Mouse (Mus musculus): Measurements from ENCODE around the gene Fsd1. TPM values are rescaled to one million over a fixed set of nuclear protein-coding genes. Genes with fewer than 3 reads are reported as not detected.

Gene Fsd1
- polyA plus RNA-seq, 1 experiment from 2014 or later, result 0.22 TPM

DNA sequence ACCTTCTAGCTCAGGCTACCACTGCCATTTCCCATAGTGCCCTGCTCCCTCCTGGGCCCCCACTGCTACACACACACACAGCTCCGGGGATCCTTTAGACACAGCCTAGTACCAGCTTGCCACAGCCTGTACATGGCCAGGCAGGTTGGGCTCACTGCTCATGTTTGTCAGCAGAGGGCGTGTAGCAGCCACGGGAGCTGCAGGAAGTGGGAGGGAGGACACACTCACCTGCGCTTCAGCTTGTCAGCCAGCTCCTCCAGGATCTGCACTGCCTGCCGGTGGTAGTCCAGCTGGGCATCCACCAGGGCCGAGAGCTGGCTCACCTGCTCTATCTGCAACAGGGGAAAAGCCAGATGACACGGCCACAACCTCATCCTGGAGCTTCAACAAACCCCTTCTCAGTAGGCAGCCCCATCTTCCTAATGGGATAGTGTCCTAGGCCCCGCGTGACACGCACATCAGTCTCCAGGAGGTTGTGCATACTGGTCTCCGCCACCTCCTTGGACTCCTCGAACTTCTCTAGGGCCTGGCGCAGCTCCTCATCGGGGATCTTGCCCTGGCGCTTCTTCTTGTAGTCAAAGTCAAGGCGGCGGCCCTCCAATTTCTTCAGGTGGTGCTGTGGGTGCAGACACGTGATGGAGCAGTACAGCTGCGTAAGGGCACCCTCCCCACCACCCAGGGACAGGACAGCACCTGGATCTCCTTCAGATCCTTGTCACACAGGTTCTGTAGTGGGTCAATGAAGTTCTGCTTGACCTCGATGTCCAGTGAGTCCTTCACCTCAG lies 32.2 kb downstream of the Fsd1 start:
- Histone ChIP-seq H3K9me3 (replicated peaks; ENCODE audit: control insufficient read depth, low read length) (no peaks in the 10 kb centered on the region), H3K27me3 (ENCODE audit: control insufficient read depth, insufficient read depth, low read depth, low read length) (no peaks in the 10 kb centered on the region), H3K36me3 (ENCODE audit: control insufficient read depth, insufficient read depth) (peaks cover 33% of the 10 kb centered on the region), H3K4me1 (ENCODE audit: control insufficient read depth, low read depth, low read length) (peaks cover 12% of the 10 kb centered on the region), H3K9ac (ENCODE audit: low read depth, low read length) (no peak overlapping the region), H3K4me3 (ENCODE audit: low read depth, low read length) (no peak overlapping the region), H3K4me2 (ENCODE audit: low read depth, low read length) (no peak overlapping the region), H3K27ac (ENCODE audit: low read length) (no peak overlapping the region)
- 69% methylated on average over 20 of the region's 20 CpGs for WGBS (ENCODE audit: insufficient replicate concordance)
- no peak for ATAC-seq (ENCODE audit: low read depth)

DNA sequence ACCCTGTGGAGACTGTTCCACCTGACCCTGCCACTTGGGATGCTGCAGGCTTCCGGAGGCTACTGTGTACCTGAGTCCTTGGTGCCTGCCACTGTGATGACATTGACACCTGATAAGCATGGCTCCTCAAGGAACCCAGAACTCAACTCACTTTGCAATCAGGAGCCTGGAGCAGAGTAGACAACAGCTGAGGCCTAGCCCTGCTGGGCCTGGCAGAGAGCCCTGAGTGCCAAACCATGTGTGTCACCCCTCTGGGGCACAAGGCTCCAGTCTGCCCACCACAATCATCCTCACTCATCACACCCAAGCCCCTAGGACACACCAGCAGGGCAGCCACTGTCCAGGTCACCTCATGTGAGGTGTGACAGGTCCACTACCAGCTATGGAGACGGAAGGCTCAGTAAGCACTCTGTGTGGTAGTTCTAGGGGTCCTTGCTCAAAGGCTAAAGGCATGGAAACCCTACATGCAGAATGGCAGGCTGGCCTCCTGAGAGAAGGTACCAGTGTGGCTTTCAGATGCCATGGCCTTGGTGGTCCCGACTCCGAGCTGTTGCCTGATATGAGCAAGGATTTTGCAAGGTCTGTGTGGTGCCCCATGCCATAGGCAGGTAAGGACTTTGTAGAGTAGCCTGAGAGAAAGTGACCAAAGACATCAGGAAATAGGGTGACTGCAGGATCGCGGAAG lies 34.2 kb downstream of the Fsd1 start:
- Histone ChIP-seq H3K4me2 (ENCODE audit: low read depth, low read length) (no peak overlapping the region), H3K9me3 (replicated peaks; ENCODE audit: control insufficient read depth, low read length) (no peaks in the 10 kb centered on the region), H3K4me3 (ENCODE audit: low read depth, low read length) (no peak overlapping the region), H3K27ac (ENCODE audit: low read length) (no peak overlapping the region), H3K4me1 (ENCODE audit: control insufficient read depth, low read depth, low read length) (peaks cover 17% of the 10 kb centered on the region), H3K9ac (ENCODE audit: low read depth, low read length) (no peak overlapping the region), H3K27me3 (ENCODE audit: control insufficient read depth, insufficient read depth, low read depth, low read length) (no peaks in the 10 kb centered on the region), H3K36me3 (ENCODE audit: control insufficient read depth, insufficient read depth) (peaks cover 33% of the 10 kb centered on the region)
- 77% methylated on average over 6 of the region's 6 CpGs for WGBS (ENCODE audit: insufficient replicate concordance)
- ATAC-seq (ENCODE audit: low read depth), result no peak

DNA sequence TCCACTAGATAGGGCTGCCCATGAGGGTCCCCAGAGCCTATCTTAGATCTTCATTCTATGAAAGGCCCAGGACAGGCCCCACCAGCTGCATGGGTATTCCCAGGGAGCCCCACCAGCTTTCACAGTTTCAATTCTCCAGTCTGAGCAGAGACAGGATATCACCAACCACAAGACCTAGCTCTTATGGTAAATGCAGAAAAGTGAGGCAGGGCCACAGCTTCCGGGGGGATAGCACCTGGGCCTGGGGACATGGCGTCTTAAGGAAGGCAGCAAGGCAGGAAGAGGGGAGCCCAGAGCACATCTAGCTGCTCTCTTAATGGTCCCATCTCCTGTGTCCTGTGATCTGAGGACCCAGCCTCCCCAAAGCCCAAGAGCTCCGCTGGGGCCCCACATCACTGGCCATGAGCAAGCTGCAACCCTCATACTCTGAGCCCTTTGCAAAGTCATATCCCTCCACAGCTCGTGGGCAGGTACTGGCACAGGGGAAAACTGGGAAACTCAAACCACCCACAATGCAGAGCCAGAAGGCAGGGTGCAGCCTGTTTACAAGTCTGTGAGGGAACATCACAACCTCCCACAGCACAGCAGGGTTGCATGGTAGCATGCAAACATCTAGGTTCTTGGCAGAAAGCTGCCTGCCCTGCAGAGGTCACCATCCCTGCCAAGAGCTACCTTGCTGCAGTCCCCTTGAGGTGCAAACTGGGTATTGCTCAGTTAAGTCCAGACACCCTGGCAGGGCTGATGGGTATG lies 35.0 kb downstream of the Fsd1 start:
- no peak for ATAC-seq (ENCODE audit: low read depth)
- Histone ChIP-seq H3K27me3 (ENCODE audit: control insufficient read depth, insufficient read depth, low read depth, low read length) (no peaks in the 10 kb centered on the region), H3K9ac (ENCODE audit: low read depth, low read length) (no peak overlapping the region), H3K4me2 (ENCODE audit: low read depth, low read length) (no peak overlapping the region), H3K4me3 (ENCODE audit: low read depth, low read length) (no peak overlapping the region), H3K36me3 (ENCODE audit: control insufficient read depth, insufficient read depth) (peaks cover 25% of the 10 kb centered on the region), H3K9me3 (replicated peaks; ENCODE audit: control insufficient read depth, low read length) (no peaks in the 10 kb centered on the region), H3K27ac (ENCODE audit: low read length) (no peak overlapping the region), H3K4me1 (ENCODE audit: control insufficient read depth, low read depth, low read length) (peaks cover 17% of the 10 kb centered on the region)
- WGBS (ENCODE audit: insufficient replicate concordance), result 50% methylated on average over 4 of the region's 4 CpGs

GRCm38 (mm10) chr17:56022131-56022988 lies 36.1 kb downstream of the Fsd1 start:
- H3K27me3 ChIP-seq (ENCODE audit: control insufficient read depth, insufficient read depth, low read depth, low read length), result no peaks in the 10 kb centered on the region
- H3K9me3 ChIP-seq (replicated peaks; ENCODE audit: control insufficient read depth, low read length), result no peaks in the 10 kb centered on the region
- peaks cover 16% of the 10 kb centered on the region for H3K36me3 ChIP-seq (ENCODE audit: control insufficient read depth, insufficient read depth)
- no peak overlapping the region for H3K4me2 ChIP-seq (ENCODE audit: low read depth, low read length)
- H3K4me1 ChIP-seq (ENCODE audit: control insufficient read depth, low read depth, low read length), result peaks cover 17% of the 10 kb centered on the region
- no peak overlapping the region for H3K9ac ChIP-seq (ENCODE audit: low read depth, low read length)
- no peak overlapping the region for H3K27ac ChIP-seq (ENCODE audit: low read length)
- WGBS (ENCODE audit: insufficient replicate concordance), result 80% methylated on average over 2 of the region's 2 CpGs
- no peak for ATAC-seq (ENCODE audit: low read depth)
- no peak overlapping the region for H3K4me3 ChIP-seq (ENCODE audit: low read depth, low read length)

GRCm38 (mm10) chr17:56022989-56023290 lies 36.6 kb downstream of the Fsd1 start:
- no peak overlapping the region for H3K27ac ChIP-seq (ENCODE audit: low read length)
- H3K9ac ChIP-seq (ENCODE audit: low read depth, low read length), result no peak overlapping the region
- H3K4me1 ChIP-seq (ENCODE audit: control insufficient read depth, low read depth, low read length), result peaks cover 17% of the 10 kb centered on the region
- peaks cover 10% of the 10 kb centered on the region for H3K36me3 ChIP-seq (ENCODE audit: control insufficient read depth, insufficient read depth)
- no peak overlapping the region for H3K4me3 ChIP-seq (ENCODE audit: low read depth, low read length)
- no peak for ATAC-seq (ENCODE audit: low read depth)
- no peak overlapping the region for H3K4me2 ChIP-seq (ENCODE audit: low read depth, low read length)
- no peaks in the 10 kb centered on the region for H3K9me3 ChIP-seq (replicated peaks; ENCODE audit: control insufficient read depth, low read length)
- H3K27me3 ChIP-seq (ENCODE audit: control insufficient read depth, insufficient read depth, low read depth, low read length), result no peaks in the 10 kb centered on the region
- 76% methylated on average over 4 of the region's 4 CpGs for WGBS (ENCODE audit: insufficient replicate concordance)

DNA sequence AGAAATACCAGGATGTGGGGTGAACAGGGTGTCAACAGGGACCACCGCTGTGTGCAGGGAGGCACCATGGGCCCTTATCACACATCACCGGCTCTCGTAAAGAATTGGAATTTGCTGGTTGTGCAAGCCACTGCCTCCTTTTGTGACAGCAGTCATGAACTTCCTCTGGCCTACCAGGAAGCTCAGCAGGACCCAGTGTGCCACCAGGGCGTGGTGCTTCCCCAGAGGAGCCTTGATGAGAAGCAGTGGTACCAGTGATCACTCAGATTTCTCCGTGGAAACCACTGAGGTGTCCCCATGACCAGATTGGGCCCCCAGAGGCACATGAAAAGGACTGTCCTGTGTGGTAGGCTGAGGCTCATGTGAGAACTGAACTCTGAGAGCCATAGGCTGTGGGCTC lies 37.1 kb downstream of the Fsd1 start:
- peak overlapping the region; percentile 17; the same call in 1 of the 2 replicates for H3K27ac ChIP-seq (ENCODE audit: low read length)
- peaks cover 17% of the 10 kb centered on the region for H3K4me1 ChIP-seq (ENCODE audit: control insufficient read depth, low read depth, low read length)
- H3K36me3 ChIP-seq (ENCODE audit: control insufficient read depth, insufficient read depth), result peaks cover 6% of the 10 kb centered on the region
- H3K4me3 ChIP-seq (ENCODE audit: low read depth, low read length), result no peak overlapping the region
- no peak overlapping the region for H3K4me2 ChIP-seq (ENCODE audit: low read depth, low read length)
- H3K9ac ChIP-seq (ENCODE audit: low read depth, low read length), result no peak overlapping the region
- H3K9me3 ChIP-seq (replicated peaks; ENCODE audit: control insufficient read depth, low read length), result no peaks in the 10 kb centered on the region
- peak; percentile 17; the same call in 1 of the 2 replicates for ATAC-seq (ENCODE audit: low read depth)
- no peaks in the 10 kb centered on the region for H3K27me3 ChIP-seq (ENCODE audit: control insufficient read depth, insufficient read depth, low read depth, low read length)
- WGBS (ENCODE audit: insufficient replicate concordance), result 19% methylated on average over 5 of the region's 5 CpGs

GRCm38 (mm10) chr17:56024476-56024875 lies 38.2 kb downstream of the Fsd1 start:
- Histone ChIP-seq H3K36me3 (ENCODE audit: control insufficient read depth, insufficient read depth) (no peaks in the 10 kb centered on the region; the same call in 1 of the 2 replicates), H3K9me3 (replicated peaks; ENCODE audit: control insufficient read depth, low read length) (no peaks in the 10 kb centered on the region), H3K4me1 (ENCODE audit: control insufficient read depth, low read depth, low read length) (peaks cover 17% of the 10 kb centered on the region), H3K27ac (ENCODE audit: low read length) (no peak overlapping the region), H3K4me2 (ENCODE audit: low read depth, low read length) (no peak overlapping the region), H3K27me3 (ENCODE audit: control insufficient read depth, insufficient read depth, low read depth, low read length) (no peaks in the 10 kb centered on the region), H3K4me3 (ENCODE audit: low read depth, low read length) (no peak overlapping the region), H3K9ac (ENCODE audit: low read depth, low read length) (no peak overlapping the region)
- WGBS (ENCODE audit: insufficient replicate concordance), result 52% methylated on average over 2 of the region's 2 CpGs
- no peak for ATAC-seq (ENCODE audit: low read depth)

DNA sequence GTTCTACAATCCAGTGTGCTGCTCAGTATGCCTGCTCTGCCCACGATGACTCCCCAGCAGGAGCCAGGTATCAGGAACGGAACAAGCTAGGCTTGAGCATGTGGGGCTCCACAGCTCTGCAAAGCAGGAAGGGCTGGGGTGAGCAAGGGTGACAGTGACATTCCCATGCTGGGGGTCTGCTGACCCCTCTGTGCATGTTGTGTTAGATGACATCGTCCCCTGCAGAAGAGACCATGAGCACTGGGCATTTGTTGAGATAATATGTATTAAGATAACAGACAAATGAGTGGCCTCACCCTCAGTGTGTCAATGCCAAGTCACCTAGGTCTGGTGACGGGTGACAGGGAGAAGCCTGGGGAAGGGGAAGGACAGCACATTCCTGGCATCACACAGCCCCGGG lies 38.6 kb downstream of the Fsd1 start:
- 59% methylated on average over 5 of the region's 5 CpGs for WGBS (ENCODE audit: insufficient replicate concordance)

More for the DNA sequence above, 38.6 kb downstream of the Fsd1 start:
- Histone ChIP-seq H3K27ac (ENCODE audit: low read length) (no peak overlapping the region), H3K9ac (ENCODE audit: low read depth, low read length) (no peak overlapping the region), H3K4me2 (ENCODE audit: low read depth, low read length) (no peak overlapping the region), H3K27me3 (ENCODE audit: control insufficient read depth, insufficient read depth, low read depth, low read length) (no peaks in the 10 kb centered on the region), H3K36me3 (ENCODE audit: control insufficient read depth, insufficient read depth) (no peaks in the 10 kb centered on the region; the same call in 1 of the 2 replicates), H3K4me1 (ENCODE audit: control insufficient read depth, low read depth, low read length) (peaks cover 17% of the 10 kb centered on the region), H3K4me3 (ENCODE audit: low read depth, low read length) (no peak overlapping the region), H3K9me3 (replicated peaks; ENCODE audit: control insufficient read depth, low read length) (no peaks in the 10 kb centered on the region)
- no peak for ATAC-seq (ENCODE audit: low read depth)

All from liver, embryonic 16.5 days (tissue).